Mouse (Mus musculus): ENCODE data around the gene Sptlc3. TPM values are rescaled to one million over a fixed set of nuclear protein-coding genes. Genes with fewer than 3 reads are reported as not detected.

The Sptlc3 gene
- total RNA-seq, 2 experiments from 2014 or later: not detected

DNA sequence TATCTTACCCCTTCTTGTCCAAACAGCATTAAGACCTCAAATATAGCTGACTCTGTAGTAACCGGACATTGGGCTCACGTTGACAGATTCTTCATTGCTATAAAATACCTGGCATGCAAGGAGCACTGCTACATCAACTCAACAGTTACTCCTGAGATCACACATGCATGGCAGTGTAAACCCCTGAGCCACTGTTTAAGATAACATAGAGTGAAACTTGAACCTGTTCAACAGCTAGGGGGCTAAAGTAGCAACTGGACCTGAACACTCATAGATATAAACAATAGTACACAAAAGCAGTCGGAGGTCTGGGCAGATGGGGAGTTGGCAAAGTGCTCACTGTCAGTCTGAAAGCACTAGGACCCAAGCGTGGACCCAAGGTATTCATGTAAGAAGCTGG, 140.8 kb downstream of the Sptlc3 start:
- DNase-seq (ENCODE audit: low spot score in 2 of 2): no peak

GRCm38 (mm10) chr2:139637861-139638260, 144.1 kb downstream of the Sptlc3 start:
- no peak for DNase-seq (ENCODE audit: low spot score in 2 of 2)

DNA sequence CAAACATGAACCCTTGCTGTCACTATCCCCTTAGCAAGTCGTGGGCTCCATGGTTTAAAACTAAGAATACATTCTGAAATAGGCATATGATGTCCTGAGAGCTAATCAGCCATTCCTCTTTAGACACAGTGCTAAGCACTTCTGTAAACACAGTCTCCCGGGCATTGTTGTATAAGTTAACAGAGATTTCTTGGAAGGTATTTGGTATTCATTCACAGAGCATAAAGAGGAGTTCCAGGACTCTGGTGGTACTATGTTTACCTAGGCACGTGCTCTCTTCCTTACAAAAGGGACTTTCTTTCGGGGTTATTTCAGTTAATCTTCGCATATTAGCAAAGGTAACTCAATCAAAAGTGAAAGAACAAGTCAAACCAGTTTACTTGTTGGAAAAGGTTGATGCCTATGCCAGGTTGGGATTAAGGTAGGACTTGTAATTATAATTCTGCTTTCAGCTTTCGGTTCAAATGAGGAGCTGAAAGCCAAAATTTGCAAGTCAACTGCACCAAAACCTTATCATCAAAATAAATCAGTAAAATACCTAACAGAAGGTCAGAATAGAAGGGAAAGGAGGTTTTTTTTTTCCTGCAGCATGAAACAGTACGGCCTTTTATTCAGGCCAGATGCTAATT, 148.2 kb downstream of the Sptlc3 start:
- no peak for DNase-seq (ENCODE audit: low spot score in 2 of 2)

DNA sequence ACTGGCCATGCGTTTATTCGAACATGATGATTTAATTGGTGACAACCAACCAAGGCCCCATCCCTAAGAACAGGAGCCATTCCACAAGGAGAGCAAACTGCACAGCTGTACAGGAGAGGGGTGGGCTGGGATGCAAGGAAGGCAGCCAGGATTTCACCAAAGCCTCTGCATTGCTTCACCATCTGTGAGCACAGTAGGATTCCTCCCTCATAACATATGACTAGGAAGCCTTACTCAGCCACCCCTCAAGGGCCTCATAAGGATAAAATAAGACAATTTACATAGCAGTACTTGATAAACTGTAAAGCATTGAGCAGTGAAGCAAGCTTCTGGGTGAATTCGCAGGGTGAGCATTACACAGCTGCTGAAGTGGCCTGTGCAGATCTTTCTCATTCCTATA, 155.8 kb downstream of the Sptlc3 start:
- peak; percentile 22 to 65 for DNase-seq (ENCODE audit: low spot score in 2 of 2)

DNA sequence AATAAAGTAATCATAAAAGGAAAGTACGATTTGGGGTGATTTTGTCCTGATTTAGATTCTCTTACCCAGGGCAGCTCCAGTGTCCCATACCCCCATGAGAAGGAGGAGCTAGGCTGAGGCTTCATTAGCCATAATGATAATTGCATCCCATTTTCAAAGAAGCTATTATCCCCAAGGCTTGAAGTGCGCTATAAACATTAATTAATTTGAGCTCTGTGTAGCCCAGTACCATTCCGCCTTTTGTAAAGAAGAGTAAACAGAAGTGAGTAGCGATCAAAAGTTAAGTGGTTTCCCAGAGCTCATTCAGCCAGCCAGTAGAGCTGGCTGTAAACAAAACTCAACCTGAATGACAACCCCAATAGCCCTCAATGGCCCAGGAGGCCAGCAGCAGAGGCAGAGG, 163.0 kb downstream of the Sptlc3 start:
- no peak for DNase-seq (ENCODE audit: low spot score in 2 of 2)

GRCm38 (mm10) chr2:139671838-139672237, 178.1 kb downstream of the Sptlc3 start:
- DNase-seq (ENCODE audit: low spot score in 2 of 2): no peak

- DNase-seq (ENCODE audit: low spot score in 2 of 2): no peak
Measured at GRCm38 (mm10) chr2:139672371-139672770, 178.7 kb downstream of the Sptlc3 start.

GRCm38 (mm10) chr2:139677065-139677762, 183.5 kb downstream of the Sptlc3 start:
- peak; percentile 59 to 87 for DNase-seq (ENCODE audit: low spot score in 2 of 2)

GRCm38 (mm10) chr2:139677809-139678274, 184.1 kb downstream of the Sptlc3 start, which contains the start of gene Ism1:
Gene Ism1, plus strand, starts transcription at chr2:139678178.
- DNase-seq (ENCODE audit: low spot score in 2 of 2): peak; percentile 8 to 29

DNA sequence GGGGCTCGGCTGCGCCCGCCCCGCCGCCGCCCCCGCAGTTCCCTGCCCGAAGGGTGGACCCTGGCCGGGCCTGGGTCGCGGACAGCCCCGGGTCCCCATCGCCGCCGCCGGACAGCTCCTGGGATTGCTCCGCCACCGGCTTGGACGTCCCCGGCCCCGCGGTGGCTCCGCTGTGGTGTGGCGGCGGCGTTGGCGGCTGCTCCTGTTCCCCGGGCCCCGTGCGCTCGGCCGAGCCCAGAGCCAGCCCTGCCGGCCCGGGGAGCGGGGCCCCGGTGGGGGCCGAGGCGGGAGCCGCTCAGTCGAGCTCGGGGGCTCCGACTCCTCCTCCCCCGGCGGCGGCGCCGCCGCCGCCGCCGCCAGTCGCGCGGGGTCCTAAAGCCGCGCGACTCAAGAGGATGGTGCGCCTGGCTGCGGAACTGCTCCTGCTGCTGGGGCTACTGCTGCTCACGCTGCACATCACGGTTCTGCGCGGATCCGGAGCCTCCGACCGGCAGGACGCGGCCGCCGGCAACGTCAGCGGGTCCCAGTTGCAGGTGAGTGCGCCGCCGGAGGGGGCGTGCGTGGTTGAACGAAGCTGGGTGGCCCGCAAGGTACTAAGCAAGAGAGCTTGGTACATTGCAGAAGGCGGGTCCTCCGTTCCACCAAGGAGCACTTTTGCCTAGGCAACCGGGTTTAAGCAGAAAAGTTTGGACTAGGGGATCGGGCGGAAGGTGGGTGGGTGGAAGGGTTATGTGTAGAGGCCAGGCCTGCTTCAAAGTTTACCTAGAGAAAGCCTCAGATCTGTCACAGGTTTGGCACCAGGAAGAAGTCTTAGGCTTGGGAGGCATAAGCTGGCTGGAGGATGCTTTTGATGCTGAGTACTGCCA, 184.8 kb downstream of the Sptlc3 start:
- DNase-seq (ENCODE audit: low spot score in 2 of 2): peak; percentile 53 to 73

- DNase-seq (ENCODE audit: low spot score in 2 of 2): no peak
Measured at GRCm38 (mm10) chr2:139682540-139682939, 188.8 kb downstream of the Sptlc3 start.

Other genes with a start within 250 kb of the Sptlc3 start
- 1 to 10 TPM; 5.6 to 6.5 TPM for gene Ism1, start 184.3 kb downstream of the Sptlc3 start, total RNA-seq (2021)

All from layer of hippocampus, adult 18-20 months (tissue).